Mouse (Mus musculus) MEL (cell line): ENCODE measurements at regions not wholly inside any gene's neighbourhood (a gene's known extent, or its start where the extent isn't known, plus 50 kb on each side); places are given as distances from the start of the nearest gene placed in this dataset.

Experiments
- DNase-seq: peaks from one replicate; pipeline ENCODE4 v3.0.0; 2011; ENCODE audit warnings: low read depth, low spot score
- H3K27ac ChIP-seq: 2 replicates; pipeline ENCODE4 v1.5.1; 2012; ENCODE audit warnings: low read depth, mild to moderate bottlenecking, control low read depth, low read length, moderate library complexity; ENCODE audit not compliant: control insufficient read depth
- H3K27me3 ChIP-seq, 2 experiments: fragments of 150-350 bp in 1 of 2; sonication (generic) in 1 of 2; 2 replicates each; pipeline ENCODE4 v1.6.1; 2012; ENCODE audit warnings: low read length in 2 of 2, mild to moderate bottlenecking in 2 of 2, improper control_type of control experiment in 1 of 2, moderate library complexity in 1 of 2; ENCODE audit not compliant: insufficient read depth in 2 of 2, control insufficient read depth in 1 of 2
- H3K36me3 ChIP-seq, 2 experiments: 2 replicates each; pipeline ENCODE4 v1.6.1; 2012 to 2014; ENCODE audit warnings: low read length in 2 of 2, improper control_type of control experiment in 1 of 2, inconsistent platforms in 1 of 2, mild to moderate bottlenecking in 1 of 2; ENCODE audit not compliant: insufficient read depth in 2 of 2, control insufficient read depth in 1 of 2
- H3K4me1 ChIP-seq, 2 experiments: fragments of 150-350 bp in 1 of 2; sonication (generic) in 1 of 2; 2 replicates each; pipeline ENCODE4 v1.6.1; 2012; ENCODE audit warnings: low read length in 2 of 2, improper control_type of control experiment in 1 of 2, mild to moderate bottlenecking in 1 of 2; ENCODE audit not compliant: insufficient read depth in 2 of 2, control insufficient read depth in 1 of 2
- H3K4me3 ChIP-seq, 2 experiments: fragments of 150-350 bp in 1 of 2; sonication (generic) in 1 of 2; 2 replicates each; pipeline ENCODE4 v1.5.1; 2012; ENCODE audit warnings: low read depth in 2 of 2, low read length in 2 of 2, mild to moderate bottlenecking in 2 of 2, moderate library complexity in 2 of 2, control low read depth in 1 of 2, improper control_type of control experiment in 1 of 2; ENCODE audit not compliant: control insufficient read depth in 1 of 2, insufficient read depth in 1 of 2
- H3K79me2 ChIP-seq: 2 replicates; pipeline ENCODE4 v1.6.1; 2012; ENCODE audit warnings: mild to moderate bottlenecking, low read length, moderate library complexity; ENCODE audit not compliant: control insufficient read depth, poor library complexity, insufficient read depth
- H3K9ac ChIP-seq: 2 replicates; pipeline ENCODE4 v1.6.1; 2012; ENCODE audit warnings: low read depth, mild to moderate bottlenecking, control low read depth, low read length, moderate library complexity; ENCODE audit not compliant: control insufficient read depth, poor library complexity, severe bottlenecking
- H3K9me3 ChIP-seq: fragments of 150-350 bp; sonication (generic); replicated peaks from 2 replicates; pipeline ENCODE4 v1.6.1; 2012; ENCODE audit warnings: mild to moderate bottlenecking, low read length, improper control_type of control experiment, moderate library complexity; ENCODE audit not compliant: insufficient read depth
- BHLHE40 ChIP-seq: IDR thresholded peaks from 2 replicates; pipeline ENCODE4 v1.6.1; 2012; ENCODE audit warnings: low read depth, mild to moderate bottlenecking, inconsistent platforms, low read length, improper control_type of control experiment, borderline replicate concordance
- CTCF ChIP-seq, 3 experiments: IDR thresholded peaks in 2 of 3; conservative IDR thresholded peaks in 1 of 3; 2 replicates each; pipeline ENCODE4 v1.5.1; 2011 to 2012; ENCODE audit warnings: low read length in 3 of 3, low read depth in 2 of 3, mild to moderate bottlenecking in 2 of 3, improper control_type of control experiment in 1 of 3, inconsistent platforms in 1 of 3, mixed read lengths in 1 of 3, moderate library complexity in 1 of 3; ENCODE audit not compliant: control insufficient read depth in 1 of 3, insufficient read depth in 1 of 3, poor library complexity in 1 of 3, severe bottlenecking in 1 of 3
- ELF1 ChIP-seq: IDR thresholded peaks from 2 replicates; pipeline ENCODE4 v1.6.1; 2014; ENCODE audit warnings: low read depth, mild to moderate bottlenecking, inconsistent platforms, low read length, improper control_type of control experiment, moderate library complexity
- EP300 ChIP-seq, 2 experiments: IDR thresholded peaks; 2 replicates each; pipeline ENCODE4 v1.6.1; 2011; ENCODE audit warnings: improper control_type of control experiment in 2 of 2, low read length in 2 of 2, low read depth in 1 of 2, mild to moderate bottlenecking in 1 of 2
- ETS1 ChIP-seq: IDR thresholded peaks from 2 replicates; pipeline ENCODE4 v1.6.1; 2012; ENCODE audit warnings: low read depth, mild to moderate bottlenecking, inconsistent platforms, low read length, improper control_type of control experiment, moderate library complexity
- GABPA ChIP-seq: IDR thresholded peaks from 2 replicates; pipeline ENCODE4 v1.6.1; 2012; ENCODE audit warnings: low read depth, mild to moderate bottlenecking, inconsistent platforms, low read length, improper control_type of control experiment, moderate library complexity
- GATA1 ChIP-seq: IDR thresholded peaks from 2 replicates; pipeline ENCODE4 v1.6.1; 2011; ENCODE audit warnings: low read depth, low read length, improper control_type of control experiment
- HCFC1 ChIP-seq: IDR thresholded peaks from 2 replicates; pipeline ENCODE4 v1.6.1; 2012; ENCODE audit warnings: low read depth, mild to moderate bottlenecking, inconsistent platforms, low read length, improper control_type of control experiment, moderate library complexity
- JUND ChIP-seq: IDR thresholded peaks from 2 replicates; pipeline ENCODE4 v1.6.1; 2011; ENCODE audit warnings: low read depth, mild to moderate bottlenecking, improper control_type of control experiment, low read length
- KAT2A ChIP-seq: conservative IDR thresholded peaks from 2 replicates; pipeline ENCODE4 v1.6.1; 2012; ENCODE audit warnings: low read depth, low read length, improper control_type of control experiment, inconsistent platforms
- MAX ChIP-seq: IDR thresholded peaks from 2 replicates; pipeline ENCODE4 v1.6.1; 2011; ENCODE audit warnings: low read length, improper control_type of control experiment
- MAZ ChIP-seq: IDR thresholded peaks from 2 replicates; pipeline ENCODE4 v1.6.1; 2012; ENCODE audit warnings: low read depth, mild to moderate bottlenecking, inconsistent platforms, low read length, improper control_type of control experiment
- MYC ChIP-seq: IDR thresholded peaks from 2 replicates; pipeline ENCODE4 v1.6.1; 2011; ENCODE audit warnings: low read depth, mild to moderate bottlenecking, low read length, improper control_type of control experiment, moderate library complexity
- NELFE ChIP-seq: IDR thresholded peaks from 2 replicates; pipeline ENCODE4 v1.6.1; 2011; ENCODE audit warnings: low read depth, low read length, improper control_type of control experiment
- NRF1 ChIP-seq: IDR thresholded peaks from 2 replicates; pipeline ENCODE4 v1.6.1; 2014; ENCODE audit warnings: low read depth, mild to moderate bottlenecking, inconsistent platforms, low read length, improper control_type of control experiment, moderate library complexity; ENCODE audit not compliant: poor library complexity, insufficient read depth, severe bottlenecking
- POLR2A ChIP-seq, 2 experiments: IDR thresholded peaks; 2 replicates each; pipeline ENCODE4 v1.6.1; 2011 to 2012; ENCODE audit warnings: low read length in 2 of 2, mild to moderate bottlenecking in 2 of 2, control low read depth in 1 of 2, improper control_type of control experiment in 1 of 2, low read depth in 1 of 2, moderate library complexity in 1 of 2; ENCODE audit not compliant: control insufficient read depth in 1 of 2, insufficient read depth in 1 of 2, poor library complexity in 1 of 2
- POLR2AphosphoS2 ChIP-seq: IDR thresholded peaks from 2 replicates; pipeline ENCODE4 v1.6.1; 2011; ENCODE audit warnings: low read length, improper control_type of control experiment
- SIN3A ChIP-seq: IDR thresholded peaks from 2 replicates; pipeline ENCODE4 v1.6.1; 2012; ENCODE audit warnings: low read length, improper control_type of control experiment, inconsistent platforms
- SMC3 ChIP-seq: IDR thresholded peaks from 2 replicates; pipeline ENCODE4 v1.6.1; 2011; ENCODE audit warnings: low read depth, low read length, improper control_type of control experiment
- TAL1 ChIP-seq: IDR thresholded peaks from 2 replicates; pipeline ENCODE4 v1.6.1; 2012; ENCODE audit warnings: mild to moderate bottlenecking, inconsistent platforms, low read length, moderate library complexity, mixed read lengths
- TBP ChIP-seq: IDR thresholded peaks from 2 replicates; pipeline ENCODE4 v1.8.0; 2011; ENCODE audit warnings: low read depth, low read length, improper control_type of control experiment
- TCF12 ChIP-seq: IDR thresholded peaks from 2 replicates; pipeline ENCODE4 v1.6.1; 2014; ENCODE audit warnings: low read depth, mild to moderate bottlenecking, inconsistent platforms, low read length, improper control_type of control experiment, moderate library complexity
- UBTF ChIP-seq: IDR thresholded peaks from 2 replicates; pipeline ENCODE4 v1.6.1; 2012; ENCODE audit warnings: low read depth, mild to moderate bottlenecking, inconsistent platforms, low read length, improper control_type of control experiment, moderate library complexity, borderline replicate concordance; ENCODE audit not compliant: insufficient read depth
- USF2 ChIP-seq, 2 experiments: IDR thresholded peaks; 2 replicates each; pipeline ENCODE4 v1.6.1; 2011 to 2012; ENCODE audit warnings: improper control_type of control experiment in 2 of 2, low read length in 2 of 2, borderline replicate concordance in 1 of 2, inconsistent platforms in 1 of 2, low read depth in 1 of 2, mild to moderate bottlenecking in 1 of 2; ENCODE audit not compliant: insufficient read depth in 1 of 2
- ZC3H11A ChIP-seq: IDR thresholded peaks from 2 replicates; pipeline ENCODE4 v1.6.1; 2012; ENCODE audit warnings: low read depth, mild to moderate bottlenecking, inconsistent platforms, low read length, improper control_type of control experiment
- ZKSCAN1 ChIP-seq: IDR thresholded peaks from 2 replicates; pipeline ENCODE4 v1.6.1; 2012; ENCODE audit warnings: low read depth, mild to moderate bottlenecking, inconsistent platforms, low read length, improper control_type of control experiment, moderate library complexity
- ZMIZ1 ChIP-seq: IDR thresholded peaks from 2 replicates; pipeline ENCODE4 v1.6.1; 2012; ENCODE audit warnings: low read depth, mild to moderate bottlenecking, inconsistent platforms, low read length, improper control_type of control experiment, moderate library complexity

DNA sequence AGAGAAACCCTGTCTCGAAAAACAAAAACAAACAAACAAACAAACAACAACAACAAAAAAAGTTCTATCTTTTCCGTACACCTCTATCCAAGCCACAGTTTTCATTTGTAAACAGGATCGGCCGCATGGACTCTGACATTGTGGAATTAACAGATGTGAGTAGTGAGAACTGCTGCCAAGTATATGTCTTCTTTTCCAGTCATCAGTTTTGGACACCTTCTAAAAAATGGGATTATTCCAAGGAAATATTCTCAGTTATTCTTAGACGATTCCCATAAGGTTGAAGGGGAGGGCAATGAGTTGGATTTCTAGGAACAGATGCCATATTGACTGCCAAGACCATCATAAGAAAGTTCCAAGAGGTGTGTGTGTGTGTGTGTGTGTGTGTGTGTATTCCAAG, 891.2 kb upstream of the Lrrc6 start:
- Histone ChIP-seq H3K27ac (no peak overlapping the region), H3K79me2 (no peaks in the 10 kb centered on the region), H3K4me1 (peaks cover 1 to 2% of the 10 kb centered on the region in 2 experiments), H3K9me3 (no peaks in the 10 kb centered on the region), H3K9ac (no peak overlapping the region), H3K27me3 (peaks cover 0 to 3% of the 10 kb centered on the region in 2 experiments; a peak in 1 of 4 replicates), H3K4me3 (no peak overlapping the region), H3K36me3 (peaks cover 0 to 2% of the 10 kb centered on the region in 2 experiments; a peak in 2 of 4 replicates)
- no peak for TF ChIP-seq ELF1
- no peak for TF ChIP-seq KAT2A
- TF ChIP-seq HCFC1 = no peak
- no peak for TF ChIP-seq SMC3
- TF ChIP-seq POLR2AphosphoS2 = no peak
- TF ChIP-seq NRF1 = no peak
- TF ChIP-seq ZKSCAN1 = no peak
- no peak for TF ChIP-seq GATA1
- TF ChIP-seq ZMIZ1 = no peak
- TF ChIP-seq MAZ = no peak
- no peak for TF ChIP-seq TCF12
- TF ChIP-seq ETS1 = no peak
- TF ChIP-seq EP300 (IDR thresholded peaks at IDR 0.05; ENCODE audit: low read depth in 1 of 2, low read length in 2 of 2) = no peak
- TF ChIP-seq NELFE = no peak
- TF ChIP-seq BHLHE40 = no peak
- DNase-seq = no peak

DNA sequence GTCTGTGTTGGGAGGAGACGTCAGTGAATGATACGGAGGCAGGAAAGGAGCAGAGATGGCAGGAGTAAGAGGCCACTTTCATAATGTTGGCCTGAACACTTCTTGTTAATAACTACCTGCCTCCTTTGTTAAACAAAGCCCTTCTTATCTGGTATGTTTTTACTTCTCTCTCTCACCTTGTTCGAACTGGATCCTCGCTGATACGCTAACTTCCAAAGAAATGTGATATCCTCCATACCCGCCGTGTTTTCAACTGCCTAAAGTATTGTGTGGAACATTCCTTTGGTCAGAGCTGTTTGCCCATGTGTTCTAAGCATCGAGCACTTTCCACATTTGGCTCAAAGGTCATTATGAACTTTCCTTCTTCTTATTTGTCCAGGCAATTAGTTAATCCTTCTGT, 887.8 kb upstream of the Lrrc6 start:
- TF ChIP-seq MYC (no peak), TBP (no peak), USF2 (IDR thresholded peaks at IDR 0.05; ENCODE audit: borderline replicate concordance in 1 of 2, insufficient read depth in 1 of 2, low read depth in 1 of 2, low read length in 2 of 2) (no peak), SIN3A (no peak), ZC3H11A (no peak), ZMIZ1 (no peak), TAL1 (no peak), UBTF (no peak), NRF1 (no peak), NELFE (no peak), CTCF (IDR thresholded peaks at IDR 0.05 in 2 of 3, conservative IDR thresholded peaks at IDR 0.05 in 1 of 3; ENCODE audit: control insufficient read depth in 1 of 3, insufficient read depth in 1 of 3, low read depth in 2 of 3, low read length in 3 of 3, poor library complexity in 1 of 3, severe bottlenecking in 1 of 3) (no peak), GABPA (no peak), KAT2A (no peak), JUND (no peak), MAX (no peak), ZKSCAN1 (no peak), POLR2AphosphoS2 (no peak), POLR2A (IDR thresholded peaks at IDR 0.05; ENCODE audit: control insufficient read depth in 1 of 2, insufficient read depth in 1 of 2, low read depth in 1 of 2, low read length in 2 of 2, poor library complexity in 1 of 2) (no peak)
- no peaks in the 10 kb centered on the region for H3K36me3 ChIP-seq
- peaks cover 0 to 3% of the 10 kb centered on the region in 2 experiments; a peak in 1 of 4 replicates for H3K27me3 ChIP-seq
- H3K9ac ChIP-seq = no peak overlapping the region
- no peak for DNase-seq
- no peak overlapping the region for H3K27ac ChIP-seq
- H3K79me2 ChIP-seq = no peaks in the 10 kb centered on the region
- H3K4me1 ChIP-seq = no peaks in the 10 kb centered on the region
- no peak overlapping the region for H3K4me3 ChIP-seq
- H3K9me3 ChIP-seq = no peaks in the 10 kb centered on the region
